Mouse (Mus musculus) intestine, embryonic 15.5 days (tissue): ENCODE measurements around the gene Trim2. TPM values are rescaled to one million over a fixed set of nuclear protein-coding genes. Genes with fewer than 3 reads are reported as not detected.

Source experiments
- ATAC-seq: fragments of 200-750 bp; cut with Nextera tagmentation; 2 replicates; pipeline ENCODE4 v1.8.0; 2017; ENCODE audit warnings: moderate TSS enrichment, moderate library complexity
- H3K27ac ChIP-seq: fragments of 300-500 bp; sonication (generic); 2 replicates; pipeline ENCODE4 v1.5.1; 2015; ENCODE audit warnings: mild to moderate bottlenecking, inconsistent platforms
- H3K27me3 ChIP-seq: fragments of 300-500 bp; sonication (generic); replicated peaks from 2 replicates; pipeline ENCODE4 v1.6.1; 2015; ENCODE audit warnings: inconsistent platforms
- H3K36me3 ChIP-seq: fragments of 300-500 bp; sonication (generic); 2 replicates; pipeline ENCODE4 v1.6.1; 2015; ENCODE audit warnings: inconsistent platforms
- H3K4me1 ChIP-seq: fragments of 300-500 bp; sonication (generic); replicated peaks from 2 replicates; pipeline ENCODE4 v1.6.1; 2015; ENCODE audit warnings: inconsistent platforms
- H3K4me2 ChIP-seq: fragments of 300-500 bp; sonication (generic); replicated peaks from 2 replicates; pipeline ENCODE4 v1.6.1; 2015; ENCODE audit warnings: mild to moderate bottlenecking, inconsistent platforms
- H3K4me3 ChIP-seq: fragments of 300-500 bp; sonication (generic); replicated peaks from 2 replicates; pipeline ENCODE4 v1.5.1; 2015; ENCODE audit warnings: inconsistent platforms
- H3K9ac ChIP-seq: fragments of 300-500 bp; sonication (generic); 2 replicates; pipeline ENCODE4 v1.6.1; 2015; ENCODE audit warnings: inconsistent platforms
- H3K9me3 ChIP-seq: fragments of 300-500 bp; sonication (generic); 2 replicates; pipeline ENCODE4 v1.6.1; 2016; ENCODE audit warnings: inconsistent platforms
- whole genome bisulfite sequencing: fragments of 180-500 bp; shearing (Covaris S2); methylation state at CpG from one replicate; pipeline ENCODE4 v1.1.7; 2015; 5-methylcytosine and 5-hydroxymethylcytosine counted together
- polyA plus RNA-seq: library from polyadenylated mRNA; unstranded; fragments of >200 nt; fragmentation: Nextera tagmentation; extraction: Ambion mirVana; gene quantifications from 2 replicates; pipeline ENCODE4 v1.2.1, GENCODE M21; 2015

Gene Trim2
- polyA plus RNA-seq, 1 experiment from 2014 or later: 57.2 TPM

- H3K27me3 ChIP-seq: 0 out of 2 replicates have a peak, but pooled peaks cover under 1% of the 10 kb centered on the region
- no peak overlapping the region for H3K4me2 ChIP-seq
- H3K9ac ChIP-seq: no peak overlapping the region
- ATAC-seq: peak; percentile 50
- no peak overlapping the region for H3K27ac ChIP-seq
- WGBS: 40% methylated on average over 10 of the region's 11 CpGs
- H3K36me3 ChIP-seq: no peaks in the 10 kb centered on the region
- peaks cover 25% of the 10 kb centered on the region for H3K4me1 ChIP-seq
- no peaks in the 10 kb centered on the region for H3K9me3 ChIP-seq
- no peak overlapping the region for H3K4me3 ChIP-seq
Observed at GRCm38 (mm10) chr3:84337585-84337984, 30.9 kb upstream of the Trim2 start.

GRCm38 (mm10) chr3:84336342-84336741, 29.7 kb upstream of the Trim2 start:
- Histone ChIP-seq H3K4me1 (peaks cover 26% of the 10 kb centered on the region), H3K9ac (no peak overlapping the region), H3K9me3 (no peaks in the 10 kb centered on the region), H3K27ac (no peak overlapping the region), H3K4me3 (no peak overlapping the region), H3K4me2 (no peak overlapping the region), H3K36me3 (no peaks in the 10 kb centered on the region), H3K27me3 (0 out of 2 replicates have a peak, but pooled peaks cover 4% of the 10 kb centered on the region)
- no peak for ATAC-seq
- 86% methylated on average over 12 of the region's 12 CpGs for whole genome bisulfite sequencing

GRCm38 (mm10) chr3:84335421-84336073, 28.9 kb upstream of the Trim2 start:
- Histone ChIP-seq H3K9ac (no peak overlapping the region), H3K27me3 (0 out of 2 replicates have a peak, but pooled peaks cover 4% of the 10 kb centered on the region), H3K27ac (no peak overlapping the region), H3K4me2 (peak overlapping the region; percentile 43; the same call in 1 of the 2 replicates), H3K4me3 (no peak overlapping the region), H3K36me3 (no peaks in the 10 kb centered on the region), H3K4me1 (peaks cover 26% of the 10 kb centered on the region), H3K9me3 (no peaks in the 10 kb centered on the region)
- WGBS: 50% methylated on average over 8 of the region's 8 CpGs
- ATAC-seq: no peak

- Histone ChIP-seq H3K4me2 (peak overlapping the region; percentile 43), H3K9ac (no peak overlapping the region), H3K27ac (no peak overlapping the region), H3K4me1 (peaks cover 26% of the 10 kb centered on the region), H3K27me3 (0 out of 2 replicates have a peak, but pooled peaks cover 4% of the 10 kb centered on the region), H3K4me3 (no peak overlapping the region), H3K36me3 (no peaks in the 10 kb centered on the region), H3K9me3 (no peaks in the 10 kb centered on the region)
- WGBS: 22% methylated on average over 20 of the region's 20 CpGs
- no peak for ATAC-seq
Observed at GRCm38 (mm10) chr3:84334771-84335420, 28.2 kb upstream of the Trim2 start.

- ATAC-seq: peak; percentile 69
Observed at GRCm38 (mm10) chr3:84333400-84334349, 27.0 kb upstream of the Trim2 start.

GRCm38 (mm10) chr3:84330210-84330609, 23.5 kb upstream of the Trim2 start:
- Histone ChIP-seq H3K9me3 (no peaks in the 10 kb centered on the region), H3K36me3 (no peaks in the 10 kb centered on the region), H3K4me1 (peaks cover 21% of the 10 kb centered on the region), H3K9ac (no peak overlapping the region), H3K4me2 (no peak overlapping the region), H3K4me3 (no peak overlapping the region), H3K27ac (no peak overlapping the region), H3K27me3 (0 out of 2 replicates have a peak, but pooled peaks cover 4% of the 10 kb centered on the region)
- no peak for ATAC-seq
- 74% methylated on average over 2 of the region's 2 CpGs for WGBS

More at GRCm38 (mm10) chr3:84333400-84334349, 27.0 kb upstream of the Trim2 start:
- 40% methylated on average over 22 of the region's 22 CpGs for whole genome bisulfite sequencing
- 0 out of 2 replicates have a peak, but pooled peaks cover 4% of the 10 kb centered on the region for H3K27me3 ChIP-seq
- no peaks in the 10 kb centered on the region for H3K36me3 ChIP-seq
- no peaks in the 10 kb centered on the region for H3K9me3 ChIP-seq
- H3K27ac ChIP-seq: peak overlapping the region; percentile 79
- H3K4me3 ChIP-seq: no peak overlapping the region
- H3K4me2 ChIP-seq: no peak overlapping the region
- H3K4me1 ChIP-seq: peaks cover 26% of the 10 kb centered on the region
- no peak overlapping the region for H3K9ac ChIP-seq

- Histone ChIP-seq H3K27me3 (no peaks in the 10 kb centered on the region), H3K4me1 (no peaks in the 10 kb centered on the region), H3K36me3 (no peaks in the 10 kb centered on the region), H3K9me3 (no peaks in the 10 kb centered on the region), H3K27ac (no peak overlapping the region), H3K9ac (no peak overlapping the region), H3K4me2 (no peak overlapping the region), H3K4me3 (no peak overlapping the region)
- peak; percentile 53; the same call in 1 of the 2 replicates for ATAC-seq
- WGBS: 88% methylated on average over 12 of the region's 12 CpGs
Observed at GRCm38 (mm10) chr3:84324967-84325441, 18.3 kb upstream of the Trim2 start.

- ATAC-seq: peak; percentile 58; the same call in 1 of the 2 replicates
- no peak overlapping the region for H3K4me2 ChIP-seq
- H3K9ac ChIP-seq: no peak overlapping the region
- no peaks in the 10 kb centered on the region for H3K36me3 ChIP-seq
- 27% methylated on average over 3 of the region's 3 CpGs for whole genome bisulfite sequencing
- no peaks in the 10 kb centered on the region for H3K27me3 ChIP-seq
- no peak overlapping the region for H3K4me3 ChIP-seq
- no peaks in the 10 kb centered on the region for H3K4me1 ChIP-seq
- 0 out of 2 replicates have a peak overlapping the region, but pooled peaks have one; percentile 1 for H3K27ac ChIP-seq
- H3K9me3 ChIP-seq: no peaks in the 10 kb centered on the region
Observed at GRCm38 (mm10) chr3:84324478-84324877, 17.8 kb upstream of the Trim2 start.

GRCm38 (mm10) chr3:84324000-84324399, 17.3 kb upstream of the Trim2 start:
- WGBS: 24% methylated on average over 6 of the region's 6 CpGs
- Histone ChIP-seq H3K36me3 (no peaks in the 10 kb centered on the region), H3K4me2 (no peak overlapping the region), H3K4me1 (no peaks in the 10 kb centered on the region), H3K27ac (0 out of 2 replicates have a peak overlapping the region, but pooled peaks have one; percentile 1), H3K27me3 (no peaks in the 10 kb centered on the region), H3K9me3 (no peaks in the 10 kb centered on the region), H3K4me3 (no peak overlapping the region), H3K9ac (no peak overlapping the region)
- peak; percentile 62; the same call in 1 of the 2 replicates for ATAC-seq

GRCm38 (mm10) chr3:84319504-84319903, 12.8 kb upstream of the Trim2 start:
- 84% methylated on average over 3 of the region's 3 CpGs for WGBS
- no peak overlapping the region for H3K4me3 ChIP-seq
- H3K27me3 ChIP-seq: no peaks in the 10 kb centered on the region
- H3K27ac ChIP-seq: no peak overlapping the region
- H3K36me3 ChIP-seq: no peaks in the 10 kb centered on the region
- no peak overlapping the region for H3K4me2 ChIP-seq
- no peak for ATAC-seq
- H3K9ac ChIP-seq: no peak overlapping the region
- no peaks in the 10 kb centered on the region for H3K9me3 ChIP-seq
- H3K4me1 ChIP-seq: 0 out of 2 replicates have a peak, but pooled peaks cover 7% of the 10 kb centered on the region

- WGBS: 88% methylated on average over 4 of the region's 4 CpGs
- Histone ChIP-seq H3K4me2 (no peak overlapping the region), H3K4me1 (0 out of 2 replicates have a peak, but pooled peaks cover 7% of the 10 kb centered on the region), H3K9me3 (no peaks in the 10 kb centered on the region), H3K36me3 (no peaks in the 10 kb centered on the region), H3K27ac (no peak overlapping the region), H3K9ac (no peak overlapping the region), H3K27me3 (no peaks in the 10 kb centered on the region), H3K4me3 (no peak overlapping the region)
- no peak for ATAC-seq
Observed at GRCm38 (mm10) chr3:84318865-84319264, 12.2 kb upstream of the Trim2 start.
